In the genomic region with DNA sequence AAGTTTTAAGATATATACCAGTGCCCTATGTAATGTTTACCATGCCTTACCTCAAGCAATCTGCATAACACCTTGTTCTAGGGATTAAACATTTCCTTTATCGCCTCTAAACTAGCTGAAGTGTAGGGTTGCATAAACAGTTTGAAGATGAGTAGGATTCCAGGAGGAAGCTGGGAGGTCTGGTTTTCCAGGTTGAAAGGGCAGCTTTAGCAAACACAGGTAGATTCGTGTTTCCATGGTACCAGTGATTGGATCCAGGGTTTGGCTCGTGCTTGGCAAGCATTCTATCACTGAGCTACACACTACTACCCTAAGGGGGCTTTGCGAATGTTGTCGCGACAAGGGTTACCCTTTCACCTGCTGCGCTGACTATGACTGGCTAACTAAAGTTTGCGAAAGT, we compare ENCODE assay signal across 20 mouse cellular contexts. TPM values are rescaled to one million over a fixed set of nuclear protein-coding genes. Genes with fewer than 3 reads are reported as not detected.
A peak's percentile ranks its signal among the peaks of the same experiment; 100 is the strongest.
DNase-seq lines count a peak whose midpoint lies in the region; ATAC-seq and TF ChIP-seq lines count a peak whose summit lies in the region.
"Had no signal": no experiment of that assay in that cellular context is flagged by ENCODE, and none has a peak within 500 bp of the region (broad histone marks: within the 10 kb centered on the region; RNA-seq: fewer than 3 reads in every experiment).

No protein-coding gene starts in this region.

- no peak for DNase-seq in lung, postnatal 0 days (ENCODE audit: low spot score)
- DNase-seq in lung, postnatal 14 days: no peak
- DNase-seq in liver, postnatal 0 days: no peak
- no peak for DNase-seq in thymus, postnatal 36 days
- DNase-seq in urinary bladder, adult 2 months (ENCODE audit: low spot score): no peak
- DNase-seq: adrenal gland, adult 8-10 months; adrenal gland, postnatal 36 days; cerebellum, adult 2 months; cerebellum, postnatal 10 days; heart, adult 2 months; heart, postnatal 14 days had no signal

- H3K9ac ChIP-seq in lung, postnatal 0 days (replicated peaks; ENCODE audit: low read depth): no peak overlapping the region
- H3K9ac ChIP-seq in intestine, postnatal 0 days (ENCODE audit: low read depth, low read length): no peak overlapping the region
- no peak overlapping the region for H3K9ac ChIP-seq in liver, postnatal 0 days (replicated peaks)
- no peak overlapping the region for H3K9ac ChIP-seq in kidney, embryonic 14.5 days (ENCODE audit: low read depth, low read length)
- H3K9ac ChIP-seq: heart, embryonic 15.5 days; hindbrain, embryonic 13.5 days had no signal

- H3K36me3 ChIP-seq in lung, postnatal 0 days (ENCODE audit: insufficient read depth, low read length): 0 out of 2 replicates have a peak, but pooled peaks cover 3% of the 10 kb centered on the region
- H3K36me3 ChIP-seq in intestine, postnatal 0 days (ENCODE audit: control insufficient read depth, insufficient read depth): no peaks in the 10 kb centered on the region
- H3K36me3 ChIP-seq in liver, postnatal 0 days (replicated peaks; ENCODE audit: insufficient read depth, low read length): no peaks in the 10 kb centered on the region
- no peaks in the 10 kb centered on the region for H3K36me3 ChIP-seq in kidney, embryonic 14.5 days (ENCODE audit: control insufficient read depth, insufficient read depth, low read length)
- H3K36me3 ChIP-seq: embryonic facial prominence, embryonic 10.5 days; forebrain, embryonic 10.5 days; heart, embryonic 15.5 days; hindbrain, embryonic 13.5 days had no signal

- ATAC-seq in lung, postnatal 0 days: no peak
- no peak for ATAC-seq in intestine, postnatal 0 days
- no peak for ATAC-seq in liver, postnatal 0 days
- ATAC-seq in kidney, embryonic 14.5 days (ENCODE audit: low FRiP score, low TSS enrichment): no peak
- ATAC-seq: forebrain, embryonic 14.5 days had no signal

- TF ChIP-seq CTCF in lung, postnatal 0 days (IDR thresholded peaks at IDR 0.05): no peak
- no peak for TF ChIP-seq CTCF in intestine, postnatal 0 days (IDR thresholded peaks at IDR 0.05; ENCODE audit: low read depth)
- no peak for TF ChIP-seq CTCF in liver, postnatal 0 days (IDR thresholded peaks at IDR 0.05; ENCODE audit: low read depth)

- no peak overlapping the region for H3K4me3 ChIP-seq in lung, postnatal 0 days (ENCODE audit: low read depth, low read length)
- H3K4me3 ChIP-seq in intestine, postnatal 0 days (ENCODE audit: low read depth, low read length): no peak overlapping the region
- no peak overlapping the region for H3K4me3 ChIP-seq in liver, postnatal 0 days (ENCODE audit: low read depth, low read length)
- H3K4me3 ChIP-seq in kidney, embryonic 14.5 days (ENCODE audit: low read length): no peak overlapping the region
- H3K4me3 ChIP-seq: embryonic facial prominence, embryonic 10.5 days; forebrain, embryonic 10.5 days; heart, adult 2 months; heart, embryonic 15.5 days; hindbrain, embryonic 13.5 days had no signal

- 66% methylated on average over 8 of the region's 8 CpGs for WGBS in lung, postnatal 0 days
- WGBS in intestine, postnatal 0 days: 42% methylated on average over 8 of the region's 8 CpGs
- 68% methylated on average over 8 of the region's 8 CpGs for WGBS in liver, postnatal 0 days (ENCODE audit: insufficient replicate concordance)
- 90% methylated on average over 8 of the region's 8 CpGs for WGBS in kidney, embryonic 14.5 days

- peaks cover 13% of the 10 kb centered on the region for H3K4me1 ChIP-seq in lung, postnatal 0 days (ENCODE audit: insufficient read depth, low read depth, low read length)
- peaks cover 15% of the 10 kb centered on the region for H3K4me1 ChIP-seq in intestine, postnatal 0 days (replicated peaks; ENCODE audit: control insufficient read depth, insufficient read depth, low read length)
- H3K4me1 ChIP-seq in liver, postnatal 0 days (ENCODE audit: insufficient read depth): peaks cover 37% of the 10 kb centered on the region
- peaks cover 10% of the 10 kb centered on the region for H3K4me1 ChIP-seq in kidney, embryonic 14.5 days (ENCODE audit: control insufficient read depth, insufficient read depth, low read length)

- no peak overlapping the region for H3K4me2 ChIP-seq in lung, postnatal 0 days (replicated peaks; ENCODE audit: low read depth, low read length)
- 0 out of 2 replicates have a peak overlapping the region, but pooled peaks have one; percentile 1 for H3K4me2 ChIP-seq in intestine, postnatal 0 days (replicated peaks; ENCODE audit: low read depth)
- peak overlapping the region; percentile 20; the same call in 1 of the 2 replicates for H3K4me2 ChIP-seq in liver, postnatal 0 days (ENCODE audit: low read depth, low read length)
- no peak overlapping the region for H3K4me2 ChIP-seq in kidney, embryonic 14.5 days (replicated peaks; ENCODE audit: low read depth, low read length)
- H3K4me2 ChIP-seq: heart, embryonic 11.5 days; heart, embryonic 15.5 days; hindbrain, embryonic 13.5 days had no signal

- H3K9me3 ChIP-seq in lung, postnatal 0 days (ENCODE audit: low read length): no peaks in the 10 kb centered on the region
- H3K9me3 ChIP-seq in intestine, postnatal 0 days (ENCODE audit: control insufficient read depth): no peaks in the 10 kb centered on the region
- no peaks in the 10 kb centered on the region for H3K9me3 ChIP-seq in liver, postnatal 0 days (ENCODE audit: low read length)
- H3K9me3 ChIP-seq in kidney, embryonic 14.5 days (ENCODE audit: control insufficient read depth, low read length): no peaks in the 10 kb centered on the region
- H3K9me3 ChIP-seq: embryonic facial prominence, embryonic 10.5 days; forebrain, embryonic 10.5 days; G1E; heart, embryonic 15.5 days; hindbrain, embryonic 13.5 days had no signal

- no peaks in the 10 kb centered on the region for H3K27me3 ChIP-seq in lung, postnatal 0 days (replicated peaks; ENCODE audit: insufficient read depth, low read length)
- no peaks in the 10 kb centered on the region for H3K27me3 ChIP-seq in intestine, postnatal 0 days (replicated peaks; ENCODE audit: control insufficient read depth, insufficient read depth, low read length)
- H3K27me3 ChIP-seq in liver, postnatal 0 days (ENCODE audit: insufficient read depth, low read length): no peaks in the 10 kb centered on the region
- no peaks in the 10 kb centered on the region for H3K27me3 ChIP-seq in kidney, embryonic 14.5 days (ENCODE audit: control insufficient read depth, insufficient read depth, low read length)
- H3K27me3 ChIP-seq: heart, embryonic 15.5 days; hindbrain, embryonic 13.5 days had no signal

- TF ChIP-seq EP300 in lung, postnatal 0 days (IDR thresholded peaks at IDR 0.05): 0 out of 2 replicates have a peak, but pooled peaks have one; percentile 9
- no peak for TF ChIP-seq EP300 in liver, postnatal 0 days (IDR thresholded peaks at IDR 0.05; ENCODE audit: low read depth)

- no peak overlapping the region for H3K27ac ChIP-seq in lung, postnatal 0 days (ENCODE audit: low read length)
- H3K27ac ChIP-seq in intestine, postnatal 0 days (ENCODE audit: low read depth, low read length): no peak overlapping the region
- H3K27ac ChIP-seq in liver, postnatal 0 days (ENCODE audit: low read depth): 0 out of 2 replicates have a peak overlapping the region, but pooled peaks have one; percentile 58
- H3K27ac ChIP-seq in kidney, embryonic 14.5 days (ENCODE audit: low read depth, low read length): no peak overlapping the region
- H3K27ac ChIP-seq: embryonic facial prominence, embryonic 10.5 days; forebrain, embryonic 10.5 days; heart, adult 2 months; heart, embryonic 15.5 days; hindbrain, embryonic 13.5 days had no signal

RNA-seq across cellular contexts. Expression of gene Slc31a1, which starts 3.8 kb away (rescaled TPM):
- 57.2 and 61.1 TPM in 2 replicates for polyA plus RNA-seq in lung, postnatal 0 days (2015; fragmentation: Nextera tagmentation; extraction: Ambion mirVana)
- 133 and 150 TPM in 2 replicates for polyA plus RNA-seq in intestine, postnatal 0 days (2015; fragmentation: Nextera tagmentation; extraction: Ambion mirVana)
- polyA plus RNA-seq in liver, postnatal 0 days (2015; fragmentation: Nextera tagmentation; extraction: Ambion mirVana): 50.9 and 54.3 TPM in 2 replicates
- 15.5 and 18.1 TPM in 2 replicates for polyA plus RNA-seq in urinary bladder, adult 2 months (2012; rRNA removed)
- 23.9 and 42.1 TPM in 2 replicates for polyA plus RNA-seq in kidney, embryonic 14.5 days (2014; fragmentation: Nextera tagmentation; extraction: Ambion mirVana)

RNA-seq across cellular contexts. Expression of gene Fkbp15, which starts 4.0 kb away (rescaled TPM):
- 23.2 and 23.6 TPM in 2 replicates for polyA plus RNA-seq in lung, postnatal 0 days (2015; fragmentation: Nextera tagmentation; extraction: Ambion mirVana)
- 16.9 and 18.3 TPM in 2 replicates for polyA plus RNA-seq in intestine, postnatal 0 days (2015; fragmentation: Nextera tagmentation; extraction: Ambion mirVana)
- 11.7 and 13.3 TPM in 2 replicates for polyA plus RNA-seq in liver, postnatal 0 days (2015; fragmentation: Nextera tagmentation; extraction: Ambion mirVana)
- 25.5 and 25.9 TPM in 2 replicates for polyA plus RNA-seq in urinary bladder, adult 2 months (2012; rRNA removed)
- polyA plus RNA-seq in kidney, embryonic 14.5 days (2014; fragmentation: Nextera tagmentation; extraction: Ambion mirVana): 17.8 and 25.2 TPM in 2 replicates

RNA-seq across cellular contexts. Expression of gene Cdc26, which starts 44.1 kb away (rescaled TPM):
- polyA plus RNA-seq in lung, postnatal 0 days (2015; fragmentation: Nextera tagmentation; extraction: Ambion mirVana): 91.6 and 94.2 TPM in 2 replicates
- polyA plus RNA-seq in intestine, postnatal 0 days (2015; fragmentation: Nextera tagmentation; extraction: Ambion mirVana): 72.5 and 73.7 TPM in 2 replicates
- 45.5 and 50.7 TPM in 2 replicates for polyA plus RNA-seq in liver, postnatal 0 days (2015; fragmentation: Nextera tagmentation; extraction: Ambion mirVana)
- polyA plus RNA-seq in urinary bladder, adult 2 months (2012; rRNA removed): 72.6 and 74.0 TPM in 2 replicates
- polyA plus RNA-seq in kidney, embryonic 14.5 days (2014; fragmentation: Nextera tagmentation; extraction: Ambion mirVana): 183 and 253 TPM in 2 replicates

RNA-seq across cellular contexts. Expression of gene Prpf4, which starts 44.3 kb away (rescaled TPM):
- polyA plus RNA-seq in lung, postnatal 0 days (2015; fragmentation: Nextera tagmentation; extraction: Ambion mirVana): 9.6 and 10.0 TPM in 2 replicates
- polyA plus RNA-seq in intestine, postnatal 0 days (2015; fragmentation: Nextera tagmentation; extraction: Ambion mirVana): 6.9 and 8.0 TPM in 2 replicates
- 5.5 and 6.2 TPM in 2 replicates for polyA plus RNA-seq in liver, postnatal 0 days (2015; fragmentation: Nextera tagmentation; extraction: Ambion mirVana)
- polyA plus RNA-seq in urinary bladder, adult 2 months (2012; rRNA removed): 11.7 and 11.8 TPM in 2 replicates
- polyA plus RNA-seq in kidney, embryonic 14.5 days (2014; fragmentation: Nextera tagmentation; extraction: Ambion mirVana): 20.2 and 32.8 TPM in 2 replicates

Comparison
In these comparisons a context has a peak if more than half of its experiments do, and no peak if none do; other contexts are left out.
1. H3K4me2 ChIP-seq: peak in intestine, postnatal 0 days (single experiment) and liver, postnatal 0 days (single experiment); none in lung, postnatal 0 days (single experiment) and kidney, embryonic 14.5 days (single experiment).